Mouse (Mus musculus) cerebellum, adult (tissue): ENCODE results near the gene Immp2l.

Experiments used
- ATAC-seq: cut with Nextera tagmentation; 2 replicates; pipeline ENCODE4 v1.9.2; 2017; ENCODE audit warnings: mild to moderate bottlenecking, moderate library complexity, mixed read lengths; ENCODE audit not compliant: insufficient number of reproducible peaks, low FRiP score, low TSS enrichment

Immp2l gene

GRCm38 (mm10) chr12:41044493-41045132, 20.7 kb downstream of the Immp2l start:
- ATAC-seq, result no peak

DNA sequence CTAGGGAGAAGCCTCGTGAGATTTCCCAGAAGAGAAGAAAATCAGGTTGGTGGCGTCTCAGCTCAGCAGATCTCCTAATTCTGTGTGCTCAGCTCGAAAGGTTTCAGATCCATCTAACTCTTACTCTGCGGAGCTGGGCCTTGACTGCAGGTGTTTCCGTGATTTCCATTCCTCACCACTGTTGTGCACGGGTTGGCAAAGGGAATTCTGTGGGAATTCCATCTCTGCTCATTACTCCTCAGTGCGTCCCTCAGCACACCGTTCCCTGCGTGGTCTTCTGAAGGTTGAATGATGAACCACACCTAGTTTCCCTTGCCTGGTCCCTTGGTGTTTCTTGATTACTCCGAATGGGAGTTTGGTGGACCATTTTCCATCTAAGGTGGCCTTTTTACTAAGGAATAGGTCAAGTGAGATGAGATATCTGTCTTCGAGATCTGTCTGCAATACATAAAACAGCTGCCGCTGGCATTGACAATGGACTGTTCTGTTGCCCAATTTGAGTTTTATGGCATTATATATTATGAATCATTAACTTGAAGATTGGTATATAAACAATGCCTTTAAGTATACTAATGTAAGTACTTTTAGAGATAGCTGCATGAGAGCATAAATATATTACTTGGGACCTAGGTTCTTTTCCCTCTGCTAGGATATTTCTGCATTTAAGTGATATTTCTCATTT, 23.3 kb downstream of the Immp2l start:
- no peak for ATAC-seq

- no peak for ATAC-seq
Measured at GRCm38 (mm10) chr12:41050945-41051344, 27.1 kb downstream of the Immp2l start.

- no peak for ATAC-seq
Measured at GRCm38 (mm10) chr12:41052897-41053296, 29.0 kb downstream of the Immp2l start.

- peak; percentile 72 for ATAC-seq
Measured at GRCm38 (mm10) chr12:41054006-41054791, 30.3 kb downstream of the Immp2l start.

- ATAC-seq, result no peak
Measured at GRCm38 (mm10) chr12:41055941-41056340, 32.1 kb downstream of the Immp2l start.

- ATAC-seq, result no peak
Measured at GRCm38 (mm10) chr12:41063281-41063680, 39.4 kb downstream of the Immp2l start.

DNA sequence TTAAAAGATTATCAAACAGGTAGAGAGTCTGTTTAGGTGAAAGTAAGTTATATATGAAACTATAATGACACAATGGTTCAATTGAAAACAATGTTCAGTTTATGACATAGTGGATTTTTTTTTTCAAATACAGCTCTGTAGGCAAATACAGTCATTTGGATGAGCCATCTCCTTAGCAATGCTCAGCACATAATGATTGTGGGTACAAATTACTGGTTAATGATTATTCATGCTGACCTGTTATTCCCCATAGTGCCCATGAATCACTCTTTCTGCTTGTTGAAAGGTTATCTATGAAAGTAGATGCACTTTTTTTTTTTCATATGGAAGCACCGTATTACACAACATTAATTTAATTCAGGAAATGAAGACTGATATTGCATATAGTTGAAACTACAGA, 58.0 kb downstream of the Immp2l start:
- ATAC-seq, result no peak

DNA sequence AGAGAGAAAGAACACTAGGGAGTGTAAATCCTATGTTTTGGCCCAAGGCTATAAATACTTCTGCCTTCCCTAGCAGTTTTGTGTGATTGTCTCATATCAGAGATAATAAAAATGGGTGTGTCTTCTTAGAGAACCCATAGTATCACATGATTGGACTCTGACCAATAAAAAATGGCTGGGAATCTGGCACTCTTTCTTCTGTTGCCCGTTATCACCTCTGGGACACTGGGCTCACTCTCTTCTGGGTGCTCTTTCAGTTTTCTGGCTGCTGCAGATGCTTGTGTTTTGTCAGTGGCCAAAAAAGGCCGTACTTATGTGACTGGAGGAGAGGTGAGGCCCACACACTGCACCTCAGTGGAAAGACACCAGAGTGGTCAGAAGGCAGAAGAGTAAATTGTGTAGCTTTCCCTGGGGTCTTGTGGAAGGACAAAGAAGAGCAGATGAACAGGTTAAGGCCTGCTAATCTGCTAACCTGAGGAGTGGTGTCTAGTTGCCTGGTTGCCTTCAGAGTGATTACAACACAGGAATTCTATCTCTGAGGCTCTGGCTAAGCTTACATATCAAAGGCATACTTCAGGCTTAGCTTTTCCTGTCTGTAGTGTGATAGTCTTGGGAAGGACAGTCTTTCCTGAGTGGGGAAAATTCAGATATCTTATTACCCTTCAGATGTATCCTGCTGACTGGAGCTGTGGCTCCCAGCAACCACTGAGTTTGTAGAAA, 60.6 kb downstream of the Immp2l start:
- no peak for ATAC-seq

DNA sequence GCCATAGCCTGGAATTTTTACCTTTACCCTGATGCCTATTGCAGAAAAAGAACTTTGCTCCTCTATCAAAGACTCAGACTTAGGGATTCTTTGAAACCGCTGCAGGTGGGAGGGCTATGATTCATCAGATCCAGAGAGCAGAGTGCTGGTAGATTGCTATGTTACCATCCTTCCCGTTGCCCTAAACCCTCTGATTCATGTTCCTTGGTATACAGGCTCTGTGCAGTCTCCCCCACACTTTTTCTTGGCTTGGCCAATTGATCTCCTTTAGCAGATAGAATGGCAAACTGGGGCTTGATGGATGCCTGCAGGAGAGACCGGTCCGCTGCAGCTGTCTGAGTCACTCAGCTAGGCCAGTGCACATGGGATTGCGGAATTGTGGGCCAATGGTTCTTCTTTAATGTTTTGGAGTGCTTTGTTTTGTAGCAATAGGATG, 66.1 kb downstream of the Immp2l start:
- ATAC-seq, result no peak

GRCm38 (mm10) chr12:41090771-41091170, 66.9 kb downstream of the Immp2l start:
- no peak for ATAC-seq

DNA sequence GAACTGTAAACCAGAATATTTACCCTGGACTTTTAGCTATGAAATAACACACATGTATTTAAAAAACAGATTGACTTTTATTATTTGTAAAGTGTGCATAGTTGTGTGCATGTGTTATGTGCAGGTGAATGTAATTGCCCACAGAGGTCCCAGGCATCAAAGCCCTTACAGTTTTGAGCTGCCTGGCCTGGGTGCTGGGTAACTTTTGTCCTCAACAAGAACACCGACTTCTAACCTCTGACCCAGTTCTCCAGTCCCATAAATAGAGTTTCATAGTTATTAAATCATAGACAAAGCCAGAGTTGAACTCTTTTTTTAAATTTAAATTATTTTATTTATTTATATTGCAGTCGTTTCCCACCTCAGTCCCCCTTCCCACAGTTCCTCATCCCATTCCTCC, 67.4 kb downstream of the Immp2l start:
- ATAC-seq, result no peak

GRCm38 (mm10) chr12:41096045-41096444, 72.2 kb downstream of the Immp2l start:
- ATAC-seq, result no peak

- ATAC-seq, result no peak
Measured at GRCm38 (mm10) chr12:41097406-41097805, 73.5 kb downstream of the Immp2l start.

GRCm38 (mm10) chr12:41109011-41109410, 85.1 kb downstream of the Immp2l start:
- no peak for ATAC-seq

GRCm38 (mm10) chr12:41111456-41111855, 87.6 kb downstream of the Immp2l start:
- 0 out of 2 replicates have a peak, but pooled peaks have one; percentile 61 for ATAC-seq

DNA sequence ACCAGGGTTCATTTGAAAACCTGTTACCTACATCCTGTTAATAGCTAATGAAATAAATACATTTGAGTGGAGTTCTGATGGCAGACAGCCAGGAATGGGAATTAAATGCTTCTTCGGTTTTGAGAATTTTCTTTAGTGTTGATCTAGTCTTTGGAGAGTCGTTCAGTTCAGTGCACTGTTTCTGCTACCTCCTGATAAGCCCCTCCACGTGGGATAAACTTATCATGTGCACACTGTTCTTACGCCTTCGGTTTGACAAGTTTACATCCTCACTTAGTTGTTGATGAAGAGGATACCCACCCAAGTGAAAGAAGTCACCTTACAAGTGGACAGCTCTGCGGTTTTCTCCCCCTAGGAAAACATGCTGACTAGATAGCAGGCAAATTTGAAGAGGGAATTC, 88.2 kb downstream of the Immp2l start:
- ATAC-seq, result no peak

DNA sequence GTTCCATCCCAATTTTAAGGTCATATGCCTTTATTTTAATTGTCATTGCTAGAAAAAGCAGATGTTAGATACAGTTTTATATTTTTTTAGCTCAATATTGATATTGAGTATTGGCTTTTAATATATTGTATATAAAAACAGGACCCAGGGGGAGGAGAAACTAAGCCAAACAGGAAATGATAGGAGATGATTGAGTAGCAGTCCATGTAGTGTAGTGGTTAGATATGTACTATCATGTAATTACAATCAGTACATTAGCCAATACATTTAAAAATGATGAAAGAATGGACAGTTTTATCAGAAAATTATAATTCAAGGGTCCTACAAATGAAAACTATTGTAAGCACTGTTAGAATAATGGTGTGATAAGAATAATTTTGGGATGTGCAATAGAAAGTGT, 94.5 kb downstream of the Immp2l start:
- no peak for ATAC-seq

DNA sequence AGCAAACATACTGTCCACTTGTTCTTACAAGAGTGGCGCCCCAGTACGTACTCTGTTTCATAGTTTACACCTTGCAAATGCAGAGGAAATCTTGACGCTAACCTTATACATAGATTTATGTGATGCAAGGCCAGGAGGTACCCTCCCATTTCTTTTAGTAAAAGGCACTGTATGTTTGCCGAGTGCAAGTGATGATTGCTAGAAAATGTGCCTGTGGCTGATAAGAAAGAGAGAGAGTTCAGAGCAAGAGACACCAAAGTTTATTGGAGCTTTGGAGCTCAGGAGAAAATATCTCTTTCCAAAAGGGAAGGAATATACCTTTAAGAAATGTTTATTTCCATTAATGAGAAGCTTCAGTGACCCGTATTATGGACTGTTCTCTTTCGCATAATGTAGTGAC, 95.8 kb downstream of the Immp2l start:
- ATAC-seq, result no peak

- no peak for ATAC-seq
Measured at GRCm38 (mm10) chr12:41123207-41123606, 99.3 kb downstream of the Immp2l start.

DNA sequence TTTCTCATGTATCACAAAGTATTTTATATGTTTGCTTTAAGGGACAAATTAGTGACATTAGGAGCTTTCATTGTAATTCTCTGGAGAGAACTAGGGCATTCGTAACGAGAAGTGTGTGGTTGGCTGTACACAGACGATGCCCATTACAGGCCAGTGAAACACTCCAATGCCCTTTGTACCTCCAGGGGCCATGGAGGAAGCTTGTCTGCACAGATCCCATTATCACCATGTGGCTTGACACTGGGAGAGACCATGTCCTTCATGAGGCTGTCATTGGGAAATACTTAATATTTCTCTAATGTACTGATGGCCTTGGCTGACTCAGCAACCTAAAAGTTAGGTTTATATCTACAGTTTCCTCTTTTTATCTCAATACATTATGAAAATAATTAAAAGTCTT, 111.0 kb downstream of the Immp2l start:
- ATAC-seq, result no peak
